Mouse (Mus musculus): ENCODE measurements around the gene Cers5.

The Cers5 gene

GRCm38 (mm10) chr15:99725341-99726155, 47.1 kb downstream of the Cers5 start, which contains the start of gene Cox14:
Gene Cox14 (plus strand): TSS chr15:99725618.
- DNase-seq (ENCODE audit: low read depth, low spot score), result peak; percentile 99

- no peak for DNase-seq (ENCODE audit: low read depth, low spot score)
These were observed 48.2 kb downstream of the Cers5 start for GRCm38 (mm10) chr15:99724292-99725021.

GRCm38 (mm10) chr15:99723515-99724291, 49.0 kb downstream of the Cers5 start:
- DNase-seq (ENCODE audit: low read depth, low spot score), result no peak

- no peak for DNase-seq (ENCODE audit: low read depth, low spot score)
These were observed 49.6 kb downstream of the Cers5 start for GRCm38 (mm10) chr15:99723120-99723514.

GRCm38 (mm10) chr15:99721921-99722743, 50.6 kb downstream of the Cers5 start:
- DNase-seq (ENCODE audit: low read depth, low spot score), result no peak

- DNase-seq (ENCODE audit: low read depth, low spot score), result no peak
These were observed 52.8 kb downstream of the Cers5 start for GRCm38 (mm10) chr15:99719865-99720264.

- no peak for DNase-seq (ENCODE audit: low read depth, low spot score)
These were observed 54.1 kb downstream of the Cers5 start for GRCm38 (mm10) chr15:99718461-99719021.

GRCm38 (mm10) chr15:99717386-99718334, 55.0 kb downstream of the Cers5 start, which contains the start of gene Gpd1:
Gene Gpd1 (plus strand): TSS chr15:99717515.
- no peak for DNase-seq (ENCODE audit: low read depth, low spot score)

- no peak for DNase-seq (ENCODE audit: low read depth, low spot score)
These were observed 55.9 kb downstream of the Cers5 start for GRCm38 (mm10) chr15:99716814-99717213.

GRCm38 (mm10) chr15:99715982-99716746, 56.5 kb downstream of the Cers5 start:
- DNase-seq (ENCODE audit: low read depth, low spot score), result no peak

GRCm38 (mm10) chr15:99715361-99715865, 57.3 kb downstream of the Cers5 start:
- DNase-seq (ENCODE audit: low read depth, low spot score), result no peak

- DNase-seq (ENCODE audit: low read depth, low spot score), result no peak
These were observed 57.8 kb downstream of the Cers5 start for GRCm38 (mm10) chr15:99714858-99715257.

GRCm38 (mm10) chr15:99714206-99714605, 58.5 kb downstream of the Cers5 start:
- DNase-seq (ENCODE audit: low read depth, low spot score), result no peak

GRCm38 (mm10) chr15:99713569-99713968, 59.1 kb downstream of the Cers5 start:
- no peak for DNase-seq (ENCODE audit: low read depth, low spot score)

GRCm38 (mm10) chr15:99712666-99713559, 59.8 kb downstream of the Cers5 start:
- DNase-seq (ENCODE audit: low read depth, low spot score), result no peak

GRCm38 (mm10) chr15:99711491-99711890, 61.2 kb downstream of the Cers5 start:
- no peak for DNase-seq (ENCODE audit: low read depth, low spot score)
